Mouse (Mus musculus): ENCODE measurements around the gene Dock4. TPM values are rescaled to one million over a fixed set of nuclear protein-coding genes. Genes with fewer than 3 reads are reported as not detected.

Dock4 gene
- polyA plus RNA-seq, 1 experiment from 2014 or later = 1.2 TPM

GRCm38 (mm10) chr12:40745501-40745900 is 299.7 kb downstream of the Dock4 start:
- DNase-seq (ENCODE audit: low spot score) = no peak

- no peak for DNase-seq (ENCODE audit: low spot score)
Observed at GRCm38 (mm10) chr12:40746081-40746480, 300.3 kb downstream of the Dock4 start.

GRCm38 (mm10) chr12:40759281-40759680 is 313.5 kb downstream of the Dock4 start:
- no peak for DNase-seq (ENCODE audit: low spot score)

GRCm38 (mm10) chr12:40767258-40767816 is 321.6 kb downstream of the Dock4 start:
- no peak for DNase-seq (ENCODE audit: low spot score)

- DNase-seq (ENCODE audit: low spot score) = no peak
Observed at GRCm38 (mm10) chr12:40773091-40773490, 327.3 kb downstream of the Dock4 start.

GRCm38 (mm10) chr12:40781554-40781953 is 335.8 kb downstream of the Dock4 start:
- no peak for DNase-seq (ENCODE audit: low spot score)

GRCm38 (mm10) chr12:40788621-40789111 is 342.9 kb downstream of the Dock4 start:
- no peak for DNase-seq (ENCODE audit: low spot score)

GRCm38 (mm10) chr12:40789379-40790361 is 343.9 kb downstream of the Dock4 start:
- no peak for DNase-seq (ENCODE audit: low spot score)

- no peak for DNase-seq (ENCODE audit: low spot score)
Observed at GRCm38 (mm10) chr12:40791221-40791620, 345.5 kb downstream of the Dock4 start.

- no peak for DNase-seq (ENCODE audit: low spot score)
Observed at GRCm38 (mm10) chr12:40792184-40792650, 346.5 kb downstream of the Dock4 start.

- DNase-seq (ENCODE audit: low spot score) = no peak
Observed at GRCm38 (mm10) chr12:40794066-40794465, 348.3 kb downstream of the Dock4 start.

GRCm38 (mm10) chr12:40794756-40795155 is 349.0 kb downstream of the Dock4 start:
- DNase-seq (ENCODE audit: low spot score) = no peak

GRCm38 (mm10) chr12:40795768-40796167 is 350.0 kb downstream of the Dock4 start:
- no peak for DNase-seq (ENCODE audit: low spot score)

- DNase-seq (ENCODE audit: low spot score) = no peak
Observed at GRCm38 (mm10) chr12:40796813-40797491, 351.2 kb downstream of the Dock4 start.

GRCm38 (mm10) chr12:40797561-40798343 is 352.0 kb downstream of the Dock4 start:
- no peak for DNase-seq (ENCODE audit: low spot score)

- DNase-seq (ENCODE audit: low spot score) = no peak
Observed at GRCm38 (mm10) chr12:40798344-40799017, 352.7 kb downstream of the Dock4 start.

- no peak for DNase-seq (ENCODE audit: low spot score)
Observed at GRCm38 (mm10) chr12:40801456-40801855, 355.7 kb downstream of the Dock4 start.

- DNase-seq (ENCODE audit: low spot score) = no peak
Observed at GRCm38 (mm10) chr12:40805257-40805656, 359.5 kb downstream of the Dock4 start.

- no peak for DNase-seq (ENCODE audit: low spot score)
Observed at GRCm38 (mm10) chr12:40807916-40808315, 362.2 kb downstream of the Dock4 start.

- no peak for DNase-seq (ENCODE audit: low spot score)
Observed at GRCm38 (mm10) chr12:40813474-40813873, 367.7 kb downstream of the Dock4 start.

Measured in thymus, postnatal 0 days (tissue).